Mouse (Mus musculus): ENCODE results near the gene Baiap2. TPM values are rescaled to one million over a fixed set of nuclear protein-coding genes. Genes with fewer than 3 reads are reported as not detected.

The Baiap2 gene
- total and polyA plus RNA-seq, 3 experiments, result 3.4 to 6.7 (median 6.1) TPM

DNA sequence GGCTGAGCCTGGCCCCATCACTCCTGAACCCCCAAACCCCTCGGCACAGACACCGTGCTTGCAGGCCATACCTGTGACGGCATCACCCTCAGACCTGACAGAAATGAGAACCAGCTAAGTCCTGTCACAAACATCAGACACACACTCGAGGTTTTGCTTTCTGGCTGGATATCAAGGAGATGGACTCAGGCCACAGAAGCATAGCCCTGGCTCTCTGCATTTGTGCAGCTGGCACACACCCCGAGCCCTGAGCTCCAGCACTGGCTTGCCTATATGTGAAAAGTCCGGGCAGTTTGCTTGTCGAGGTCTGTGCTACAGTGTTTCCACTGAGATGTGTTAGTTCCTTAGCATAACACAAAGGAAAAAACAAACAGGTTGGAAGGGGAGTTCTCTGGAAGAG lies 34.9 kb upstream of the Baiap2 start:
- dilution Hi-C loops (cut with MboI; ENCODE audit: extremely low pct_ligation_motif_present, extremely low pct_unique_long_range_greater_than_20kb, low sequenced_read_pairs), result no loop called here
- TF ChIP-seq RCOR1 (conservative IDR thresholded peaks at IDR 0.05; ENCODE audit: low read depth, low read length) (no peak), MAX (IDR thresholded peaks at IDR 0.05; ENCODE audit: low read length) (no peak), USF1 (IDR thresholded peaks at IDR 0.05; ENCODE audit: low read depth, low read length) (no peak), MAZ (IDR thresholded peaks at IDR 0.05; ENCODE audit: low read depth, low read length) (no peak), E2F4 (IDR thresholded peaks at IDR 0.05; ENCODE audit: insufficient replicate concordance, low read depth, low read length) (no peak), RAD21 (IDR thresholded peaks at IDR 0.05; ENCODE audit: low read depth, low read length) (no peak), HCFC1 (IDR thresholded peaks at IDR 0.05; ENCODE audit: low read depth, low read length) (no peak), SMC3 (IDR thresholded peaks at IDR 0.05; ENCODE audit: low read depth, low read length) (no peak), PAX5 (IDR thresholded peaks at IDR 0.05; ENCODE audit: low read length) (no peak), MAFK (IDR thresholded peaks at IDR 0.05; ENCODE audit: insufficient replicate concordance, low read length) (no peak)

DNA sequence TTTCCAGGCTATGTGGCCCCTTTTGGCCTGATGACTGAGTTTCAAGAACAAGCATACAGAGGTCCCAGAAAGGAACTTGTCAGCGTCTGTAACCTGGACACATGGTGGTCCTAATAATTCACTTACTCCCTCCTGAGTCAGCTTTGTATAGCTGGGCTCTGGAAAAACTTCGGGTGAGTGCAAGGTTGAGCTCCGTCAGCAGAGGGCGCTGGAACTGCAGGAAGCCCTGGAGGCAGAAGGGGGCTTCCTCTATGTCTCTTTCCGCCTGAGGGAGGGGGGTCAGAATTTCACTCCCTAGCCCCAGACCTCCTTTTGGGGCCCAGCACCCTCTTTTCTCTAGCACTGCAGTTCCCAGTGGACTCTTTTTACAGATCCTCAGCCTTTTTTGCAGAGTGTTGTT lies 33.1 kb upstream of the Baiap2 start:
- Histone ChIP-seq H3K79me2 (replicated peaks; ENCODE audit: control insufficient read depth, extremely low read depth, insufficient read depth, poor library complexity, severe bottlenecking) (no peaks in the 10 kb centered on the region), H3K9ac (ENCODE audit: insufficient read depth, low read depth) (no peak overlapping the region), H3K9me3 (replicated peaks; ENCODE audit: low read length) (peaks cover 3% of the 10 kb centered on the region), H3K4me3 (replicated peaks in 1 of 3; ENCODE audit: low read depth in 2 of 3, low read length in 2 of 3, poor library complexity in 1 of 3) (no peak overlapping the region), H3K27me3 (replicated peaks) (peaks cover 30% of the 10 kb centered on the region), H3K36me3 (replicated peaks in 1 of 2; ENCODE audit: control insufficient read depth in 1 of 2, insufficient read depth in 1 of 2, low read length in 1 of 2) (no peaks in the 10 kb centered on the region), H3K4me1 (ENCODE audit: control insufficient read depth in 1 of 2, insufficient read depth in 2 of 2) (peaks cover 10 to 19% of the 10 kb centered on the region in 2 experiments), H3K27ac (ENCODE audit: insufficient read depth, low read depth) (no peak overlapping the region), H3K4me2 (ENCODE audit: insufficient read depth, low read depth, poor library complexity, severe bottlenecking) (no peak overlapping the region)
- peak; percentile 94 for TF ChIP-seq RAD21 (IDR thresholded peaks at IDR 0.05; ENCODE audit: low read depth, low read length)
- TF ChIP-seq MAZ (IDR thresholded peaks at IDR 0.05; ENCODE audit: low read depth, low read length), result peak; percentile 95
- TF ChIP-seq SMC3 (IDR thresholded peaks at IDR 0.05; ENCODE audit: low read depth, low read length), result peak; percentile 95
- 0 out of 2 replicates have a peak, but pooled peaks have one; percentile 2 for TF ChIP-seq MYC (IDR thresholded peaks at IDR 0.05; ENCODE audit: low read depth, low read length)
- TF ChIP-seq NELFE (IDR thresholded peaks at IDR 0.05; ENCODE audit: low read depth, low read length), result peak; percentile 46; the same call in 1 of the 2 replicates
- TF ChIP-seq CTCF (conservative IDR thresholded peaks at IDR 0.05 in 1 of 2, IDR thresholded peaks at IDR 0.05 in 1 of 2; ENCODE audit: low read depth in 2 of 2, low read length in 2 of 2), result peak; percentile 95 to 98
- TF ChIP-seq SIN3A (IDR thresholded peaks at IDR 0.05; ENCODE audit: low read length), result no peak
- TF ChIP-seq ZC3H11A (IDR thresholded peaks at IDR 0.05; ENCODE audit: low read depth, low read length), result peak; percentile 80
- no peak for TF ChIP-seq CHD2 (IDR thresholded peaks at IDR 0.05; ENCODE audit: low read length)
- TF ChIP-seq ZMIZ1 (IDR thresholded peaks at IDR 0.05; ENCODE audit: low read depth, low read length), result no peak
- TF ChIP-seq MAFK (IDR thresholded peaks at IDR 0.05; ENCODE audit: insufficient replicate concordance, low read length), result peak; percentile 33; the same call in 1 of the 2 replicates
- in situ Hi-C loops (cut with MboI; ENCODE audit: low pct_ligation_motif_present, low pct_unique_long_range_greater_than_20kb, low sequenced_read_pairs), result no loop called here
- DNase-seq (ENCODE audit: extremely low read depth), result peak; percentile 60
- dilution Hi-C loops (cut with MboI; ENCODE audit: extremely low pct_ligation_motif_present, extremely low pct_unique_long_range_greater_than_20kb, low sequenced_read_pairs), result no loop called here

More for the DNA sequence above, 34.9 kb upstream of the Baiap2 start:
- in situ Hi-C loops (cut with MboI; ENCODE audit: low pct_ligation_motif_present, low pct_unique_long_range_greater_than_20kb, low sequenced_read_pairs), result no loop called here
- Histone ChIP-seq H3K79me2 (replicated peaks; ENCODE audit: control insufficient read depth, extremely low read depth, insufficient read depth, poor library complexity, severe bottlenecking) (no peaks in the 10 kb centered on the region), H3K9me3 (replicated peaks; ENCODE audit: low read length) (peaks cover 3% of the 10 kb centered on the region), H3K36me3 (replicated peaks in 1 of 2; ENCODE audit: control insufficient read depth in 1 of 2, insufficient read depth in 1 of 2, low read length in 1 of 2) (no peaks in the 10 kb centered on the region), H3K27ac (ENCODE audit: insufficient read depth, low read depth) (no peak overlapping the region), H3K9ac (ENCODE audit: insufficient read depth, low read depth) (no peak overlapping the region), H3K4me2 (ENCODE audit: insufficient read depth, low read depth, poor library complexity, severe bottlenecking) (no peak overlapping the region), H3K4me3 (replicated peaks in 1 of 3; ENCODE audit: low read depth in 2 of 3, low read length in 2 of 3, poor library complexity in 1 of 3) (no peak overlapping the region), H3K4me1 (ENCODE audit: control insufficient read depth in 1 of 2, insufficient read depth in 2 of 2) (peaks cover 4 to 14% of the 10 kb centered on the region in 2 experiments), H3K27me3 (replicated peaks) (peaks cover 30% of the 10 kb centered on the region)
- DNase-seq (ENCODE audit: extremely low read depth), result no peak

All from CH12.LX (cell line).